Mouse (Mus musculus) cerebellum, postnatal 10 days (tissue): ENCODE measurements around the gene Postn.

Experiments
- DNase-seq, 2 experiments: peaks; one replicate each; pipeline ENCODE4 v3.0.0; 2021; ENCODE audit warnings: mixed read lengths in 2 of 2

Postn gene

GRCm38 (mm10) chr3:54420189-54420928 is 59.5 kb downstream of the Postn start:
- DNase-seq: no peak

- DNase-seq: no peak
Measured at GRCm38 (mm10) chr3:54420983-54421382, 60.1 kb downstream of the Postn start.

GRCm38 (mm10) chr3:54421666-54422065 is 60.8 kb downstream of the Postn start:
- no peak for DNase-seq

- DNase-seq: no peak
Measured at GRCm38 (mm10) chr3:54424146-54424545, 63.2 kb downstream of the Postn start.

- DNase-seq: no peak
Measured at GRCm38 (mm10) chr3:54431663-54432062, 70.8 kb downstream of the Postn start.

- no peak for DNase-seq
Measured at GRCm38 (mm10) chr3:54432167-54432566, 71.3 kb downstream of the Postn start.

- DNase-seq: no peak
Measured at GRCm38 (mm10) chr3:54432605-54433004, 71.7 kb downstream of the Postn start.

GRCm38 (mm10) chr3:54434571-54434970 is 73.7 kb downstream of the Postn start:
- DNase-seq: no peak

- DNase-seq: no peak
Measured at GRCm38 (mm10) chr3:54436373-54436964, 75.6 kb downstream of the Postn start.
